Mouse (Mus musculus) layer of hippocampus, adult 2 months (tissue): ENCODE data around the gene Nedd8. TPM values are rescaled to one million over a fixed set of nuclear protein-coding genes. Genes with fewer than 3 reads are reported as not detected.
A peak's percentile ranks its signal among the peaks of the same experiment; 100 is the strongest.

Experiments used
- DNase-seq, 2 experiments: peaks; one replicate each; pipeline ENCODE4 v3.0.0; 2022; ENCODE audit warnings: low spot score in 2 of 2
- H3K27ac ChIP-seq: fragments of 200-600 bp; 2 replicates; pipeline ENCODE4 v1.8.1; 2022
- H3K4me3 ChIP-seq: fragments of 200-600 bp; 2 replicates; pipeline ENCODE4 v1.8.1; 2022; ENCODE audit warnings: mild to moderate bottlenecking
- CTCF ChIP-seq: fragments of 200-600 bp; conservative IDR thresholded peaks from 2 replicates; pipeline ENCODE4 v1.8.1; 2022; ENCODE audit warnings: antibody characterized with exemption, mild to moderate bottlenecking, moderate library complexity
- total RNA-seq, 2 experiments: library from RNA; stranded (reverse); gene quantifications; 2 replicates each; pipeline ENCODE4 v1.2.3; 2021

Nedd8 gene
- total RNA-seq, 2 experiments from 2014 or later = 301 to 309 TPM

DNA sequence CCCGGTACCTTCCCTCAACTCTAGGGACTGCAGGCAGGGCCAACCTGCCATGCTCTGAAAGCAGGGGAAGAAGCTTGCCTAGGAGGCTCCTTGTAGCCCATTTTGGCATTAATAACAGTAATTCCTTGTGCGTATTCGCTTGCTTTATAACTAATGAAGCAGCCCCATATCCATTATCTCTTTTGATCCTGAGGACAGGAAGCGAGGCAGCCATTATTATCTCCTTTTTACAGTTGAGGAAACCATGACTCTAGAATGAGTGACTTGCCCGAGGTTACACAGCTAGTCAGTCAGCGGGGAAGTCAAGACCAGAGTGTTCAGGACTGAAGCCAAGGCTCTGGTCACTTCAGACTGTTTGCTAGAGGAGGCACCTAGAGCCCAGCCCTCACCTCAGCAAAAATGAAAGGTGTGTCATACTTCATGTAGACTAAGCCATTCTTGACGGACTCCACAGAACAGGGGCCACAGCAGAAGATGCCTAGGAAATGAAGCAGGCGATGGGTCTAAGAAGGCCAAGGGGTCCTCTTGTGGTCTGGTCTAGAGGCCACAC is 34.2 kb upstream of the Nedd8 start:
- TF ChIP-seq CTCF = no peak
- no peak for DNase-seq
- H3K4me3 ChIP-seq = no peak overlapping the region
- no peak overlapping the region for H3K27ac ChIP-seq

DNA sequence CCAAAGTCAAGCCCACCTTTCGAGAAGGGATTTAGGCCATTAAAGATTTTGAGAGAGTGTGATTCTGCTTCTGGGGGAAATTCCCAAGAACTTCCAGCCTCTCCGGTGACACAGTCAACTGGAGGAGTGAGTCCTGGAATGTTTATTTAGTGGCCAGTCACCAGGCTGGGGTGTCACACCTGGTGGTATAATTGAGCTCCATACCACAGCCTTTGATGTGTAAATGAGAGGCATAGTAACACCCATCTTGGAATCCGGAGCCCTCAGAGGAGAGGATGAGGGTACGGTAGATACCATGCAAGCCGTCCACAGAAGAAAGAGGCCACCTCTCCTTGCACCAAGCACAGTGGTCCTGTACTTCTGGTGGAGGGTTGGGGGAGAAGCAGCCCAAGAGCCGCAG is 30.8 kb upstream of the Nedd8 start:
- no peak overlapping the region for H3K27ac ChIP-seq
- no peak for DNase-seq
- no peak for TF ChIP-seq CTCF

DNA sequence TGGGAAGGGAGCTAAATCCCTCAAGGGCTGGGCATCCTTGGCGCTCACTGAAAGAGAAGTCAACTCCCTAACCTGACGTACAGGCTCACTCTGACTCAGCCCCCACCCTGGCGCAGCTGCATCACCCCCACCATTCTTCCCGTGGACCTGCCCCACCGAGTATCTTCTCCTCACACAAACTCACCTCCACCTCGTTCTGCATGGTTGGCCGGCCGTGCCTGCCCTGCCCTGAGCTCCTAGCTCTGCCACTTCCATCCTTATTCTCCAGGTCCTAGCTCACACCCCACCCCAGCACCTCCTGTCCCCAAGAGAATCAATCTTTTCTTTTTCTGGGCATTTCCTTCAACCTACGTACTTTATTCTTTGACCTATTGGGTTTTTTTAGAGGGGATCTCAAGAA is 29.2 kb upstream of the Nedd8 start:
- no peak overlapping the region for H3K27ac ChIP-seq
- no peak overlapping the region for H3K4me3 ChIP-seq
- no peak for TF ChIP-seq CTCF
- DNase-seq = no peak

More for the DNA sequence above, 30.8 kb upstream of the Nedd8 start:
- H3K4me3 ChIP-seq = no peak overlapping the region

DNA sequence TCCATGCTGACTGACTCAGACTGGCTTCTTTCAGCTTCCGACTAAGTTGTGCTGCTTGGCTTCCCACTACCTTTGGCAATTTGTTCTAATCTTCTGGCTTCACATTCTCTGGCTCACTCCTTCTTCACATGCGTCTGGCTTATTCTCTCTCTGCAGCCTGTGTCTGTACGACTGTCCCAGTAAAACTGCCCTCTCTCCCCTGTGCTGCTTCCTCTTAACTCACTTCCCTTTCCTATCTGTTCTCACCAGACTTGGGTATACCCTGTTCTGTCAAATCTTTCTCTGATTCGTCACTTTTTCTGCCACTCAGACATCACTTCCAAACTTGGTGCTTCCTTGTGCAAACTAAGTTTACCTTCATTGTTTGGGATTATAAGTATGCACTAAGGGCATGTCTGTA is 25.3 kb upstream of the Nedd8 start:
- DNase-seq = no peak
- Histone ChIP-seq H3K4me3 (no peak overlapping the region), H3K27ac (no peak overlapping the region)
- no peak for TF ChIP-seq CTCF

DNA sequence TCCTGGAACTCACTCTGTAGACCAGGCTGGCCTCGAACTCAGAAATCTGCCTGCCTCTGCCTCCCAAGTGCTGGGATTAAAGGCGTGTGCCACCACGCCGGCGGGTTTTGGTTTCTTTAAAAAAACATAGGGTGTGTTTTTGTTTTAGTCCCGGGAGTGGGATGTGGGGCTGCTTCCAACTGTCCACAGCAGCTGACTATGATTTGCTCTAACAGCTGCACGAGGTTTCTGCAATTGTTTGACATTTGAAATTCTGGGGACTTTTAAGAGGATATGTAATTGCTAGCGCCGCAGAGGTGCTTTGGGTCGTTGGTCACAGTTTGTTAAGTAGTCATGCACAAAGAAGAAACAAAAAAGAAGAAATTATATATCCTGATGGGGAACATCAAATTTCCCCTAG is 17.5 kb upstream of the Nedd8 start:
- TF ChIP-seq CTCF = no peak
- DNase-seq = no peak
- H3K27ac ChIP-seq = no peak overlapping the region
- H3K4me3 ChIP-seq = no peak overlapping the region

DNA sequence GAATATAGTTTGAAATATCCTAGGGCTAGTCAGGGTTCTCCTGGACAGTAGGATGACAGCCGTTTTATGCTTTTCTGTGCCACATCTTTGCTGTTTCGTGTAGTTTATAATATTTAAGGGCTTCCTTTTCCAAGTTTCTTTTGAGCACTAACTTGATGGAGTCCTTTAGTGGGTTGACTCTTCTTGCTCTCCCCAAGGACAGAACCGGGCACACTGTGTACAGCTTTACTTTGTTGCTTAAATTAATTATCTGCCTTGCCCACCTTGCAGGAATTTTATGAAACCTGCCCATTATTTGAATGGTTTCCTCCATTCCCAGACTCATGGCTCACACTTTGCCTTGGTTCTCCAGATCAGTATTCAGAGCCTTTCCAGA is 10.2 kb upstream of the Nedd8 start:
- Histone ChIP-seq H3K27ac (peak overlapping the region; percentile 85), H3K4me3 (peak overlapping the region; percentile 78)
- no peak for TF ChIP-seq CTCF
- no peak for DNase-seq

DNA sequence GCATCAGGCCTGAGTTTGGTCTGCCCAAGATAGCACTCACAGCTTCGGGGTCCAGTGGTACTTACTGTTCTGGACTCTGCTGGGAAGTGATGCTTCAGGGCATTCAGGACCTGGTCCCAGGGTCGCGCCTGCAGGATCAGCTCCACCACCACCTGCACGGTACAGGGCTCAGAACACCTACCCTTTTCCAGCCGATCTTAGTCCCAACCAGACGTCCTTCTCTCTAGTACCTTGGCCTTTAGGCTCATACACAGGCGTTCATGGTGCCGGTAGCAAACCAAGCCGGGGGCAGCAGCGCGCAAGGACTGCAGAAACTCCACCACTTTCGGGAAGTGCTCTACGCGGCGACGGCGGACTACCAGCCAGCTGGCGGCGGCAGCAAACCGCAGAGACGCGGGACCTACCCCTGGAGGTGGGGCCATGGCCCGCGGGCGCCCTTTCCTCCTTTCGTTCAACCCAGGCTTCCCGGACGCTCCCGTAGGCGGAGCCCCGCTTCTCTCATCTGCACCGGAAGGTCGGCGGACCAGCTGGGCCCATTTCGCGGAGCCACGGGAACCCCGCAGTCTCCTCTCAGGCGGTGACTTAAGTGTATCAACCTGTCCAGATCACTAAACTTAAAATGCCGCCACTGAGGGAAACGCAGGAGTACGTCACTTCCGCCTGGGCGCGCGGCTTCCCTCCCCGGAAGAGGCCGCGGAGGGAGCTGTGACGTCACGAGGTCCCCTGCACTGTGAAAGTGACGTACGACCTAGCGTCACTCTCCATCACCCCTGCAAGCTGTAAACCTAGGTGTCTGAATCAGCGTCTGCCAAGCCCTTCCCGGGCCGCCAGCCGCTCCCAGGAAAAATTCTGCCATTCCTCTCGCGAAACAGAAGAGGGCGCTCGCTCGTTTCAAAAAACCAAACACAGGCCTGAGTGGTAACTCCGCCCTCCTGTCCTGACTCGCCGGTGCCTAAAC is 9.5 kb upstream of the Nedd8 start, which contains the start of gene Tinf2:
Tinf2 (minus strand) TSS at position 661 of the 958 bp plus-strand sequence.
- DNase-seq = peak; percentile 95 to 96
- H3K4me3 ChIP-seq = peak within 1 kb of the TSS; percentile 78
- H3K27ac ChIP-seq = peak within 1 kb of the TSS; percentile 85
- TF ChIP-seq CTCF = peak; percentile 91

DNA sequence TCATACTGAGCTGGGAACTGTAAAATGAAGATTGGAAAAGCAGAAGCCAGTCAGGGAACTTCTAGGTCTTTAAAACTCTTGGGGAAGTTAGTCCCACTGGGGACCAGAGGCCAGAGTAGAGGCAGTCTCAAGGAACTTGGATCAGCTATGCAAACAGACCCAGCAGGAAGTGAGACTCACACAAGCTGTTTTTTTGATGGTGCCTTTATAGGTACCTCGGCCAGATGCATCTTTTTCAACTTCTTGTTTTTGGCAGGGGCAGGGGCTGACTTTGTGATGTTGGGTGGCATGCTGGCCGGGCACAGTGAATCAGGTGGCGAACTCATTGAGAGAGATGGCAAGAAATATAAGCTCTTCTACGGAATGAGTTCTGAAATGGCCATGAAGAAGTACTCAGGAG is 5.7 kb upstream of the Nedd8 start:
- no peak for TF ChIP-seq CTCF

DNA sequence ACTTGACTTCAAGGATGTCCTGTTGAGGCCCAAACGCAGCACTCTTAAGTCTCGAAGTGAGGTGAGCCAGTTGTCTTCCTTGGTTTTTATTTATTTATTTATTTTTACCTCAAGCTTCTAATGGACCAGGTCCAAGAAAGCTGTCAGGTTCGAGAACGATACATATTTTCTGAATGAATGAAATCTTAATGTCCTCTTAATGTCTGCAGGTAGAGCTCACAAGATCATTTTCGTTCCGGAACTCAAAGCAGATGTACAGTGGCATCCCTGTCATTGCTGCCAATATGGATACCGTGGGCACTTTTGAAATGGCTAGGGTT is 777 bp upstream of the Nedd8 start:
- H3K27ac ChIP-seq = peak overlapping the region; percentile 99
- TF ChIP-seq CTCF = no peak
- peak overlapping the region; percentile 61 for H3K4me3 ChIP-seq
- DNase-seq = no peak

More for the DNA sequence above, 5.7 kb upstream of the Nedd8 start:
- no peak for DNase-seq
- Histone ChIP-seq H3K27ac (no peak overlapping the region), H3K4me3 (no peak overlapping the region)

DNA sequence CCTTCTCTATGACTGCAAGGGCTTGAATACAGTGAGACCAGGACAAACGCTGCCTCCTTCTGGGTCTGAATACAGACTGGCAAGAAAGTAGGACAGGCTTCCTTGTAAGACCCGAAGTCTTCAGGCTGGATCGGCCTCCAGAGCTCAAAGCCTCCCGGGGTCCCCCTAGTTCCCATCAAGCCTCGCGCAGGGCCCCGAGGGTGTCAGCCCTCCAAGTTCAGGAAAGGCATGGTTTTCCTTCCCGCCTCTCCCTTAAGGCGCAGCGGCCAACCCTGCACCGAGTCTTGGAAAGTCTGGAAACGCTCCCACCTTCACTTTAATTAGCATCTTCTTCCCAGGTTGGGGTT is 465 bp downstream of the Nedd8 start:
- TF ChIP-seq CTCF = no peak
- peak in 1 of 2 experiments; percentile 72 for DNase-seq
- H3K27ac ChIP-seq = peak overlapping the region; percentile 99
- peak overlapping the region; percentile 61 for H3K4me3 ChIP-seq

DNA sequence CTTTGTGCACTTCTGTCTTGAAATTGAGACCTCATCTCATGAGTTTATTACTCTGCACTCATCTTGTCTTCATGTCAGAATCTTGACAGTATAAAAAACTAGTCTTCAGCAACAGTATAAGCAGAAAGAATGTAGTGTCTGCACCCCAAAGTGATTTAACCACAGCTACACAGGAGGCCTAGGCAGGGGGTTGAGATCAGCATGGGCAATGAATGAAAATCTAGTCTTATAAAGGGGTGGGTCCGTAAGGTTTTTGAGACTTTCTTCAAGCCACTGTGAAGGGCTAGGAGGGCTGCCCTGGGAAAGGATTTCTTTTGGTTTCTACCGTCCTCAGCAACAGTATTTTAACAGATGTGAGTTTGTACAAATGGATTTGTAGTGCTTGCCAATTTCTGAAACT is 11.3 kb downstream of the Nedd8 start:
- Histone ChIP-seq H3K4me3 (peak overlapping the region; percentile 87; the same call in 1 of the 2 replicates), H3K27ac (no peak overlapping the region)
- DNase-seq = no peak
- no peak for TF ChIP-seq CTCF

DNA sequence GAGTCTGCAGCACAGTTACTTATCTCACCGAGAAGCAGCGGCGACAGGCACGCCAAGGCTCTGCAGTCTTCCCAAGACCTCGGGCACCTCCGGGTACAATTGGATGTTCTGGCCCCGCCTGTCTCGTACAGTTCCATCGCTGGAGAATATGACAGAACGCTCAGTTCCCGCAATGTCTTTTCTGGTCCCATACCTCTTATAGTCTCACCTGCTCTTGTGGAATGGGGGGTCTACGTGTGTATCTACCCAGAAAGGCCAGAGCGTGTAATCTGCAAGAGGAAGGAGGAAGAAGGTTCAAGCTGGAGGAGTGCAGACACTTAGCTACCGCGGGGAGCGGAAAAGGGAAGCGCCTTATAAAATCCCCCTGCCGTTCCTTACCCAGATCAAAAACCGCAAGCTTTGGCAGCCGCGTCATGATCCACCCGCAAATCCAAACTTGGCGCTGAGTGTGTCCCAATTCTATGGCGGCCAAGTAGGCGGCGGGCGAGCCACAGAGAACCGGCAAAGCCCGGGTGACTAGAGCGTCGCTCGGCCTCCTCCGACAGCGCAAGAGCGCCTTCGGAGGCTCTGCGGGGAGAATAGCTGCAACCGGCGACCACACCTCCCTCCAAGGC is 11.9 kb downstream of the Nedd8 start, which contains the start of gene Mdp1:
Mdp1 (minus strand) TSS at position 549 of the 614 bp plus-strand sequence.
- H3K27ac ChIP-seq = peak within 1 kb of the TSS; percentile 89
- TF ChIP-seq CTCF = peak; percentile 78
- DNase-seq = peak; percentile 83 to 84
- peak within 1 kb of the TSS; percentile 87 for H3K4me3 ChIP-seq

DNA sequence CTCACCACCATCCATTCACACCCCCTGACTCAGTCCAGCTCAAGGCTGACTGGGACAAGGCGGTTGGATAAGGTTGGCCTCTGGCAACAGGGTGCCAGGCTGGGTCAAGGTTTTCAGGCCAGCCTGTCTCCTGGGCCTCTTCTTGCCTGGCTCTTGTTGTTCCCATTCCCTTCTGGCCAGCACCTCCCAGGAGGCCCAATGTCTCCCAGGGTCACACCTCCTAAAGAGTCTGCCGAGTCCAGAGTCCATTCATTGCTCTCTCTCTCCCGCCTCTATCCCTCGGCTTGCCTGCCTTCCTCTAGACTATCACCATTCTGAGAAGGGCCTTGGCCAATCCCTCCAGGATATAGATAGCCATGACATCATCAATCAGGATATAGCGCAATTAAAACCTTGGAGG is 13.9 kb downstream of the Nedd8 start:
- TF ChIP-seq CTCF = no peak
- no peak overlapping the region for H3K27ac ChIP-seq
- no peak for DNase-seq
- H3K4me3 ChIP-seq = no peak overlapping the region
